Mouse (Mus musculus) stomach, embryonic 14.5 days (tissue): ENCODE results near the gene Bicdl1. TPM values are rescaled to one million over a fixed set of nuclear protein-coding genes. Genes with fewer than 3 reads are reported as not detected.

ENCODE experiments used
- ATAC-seq: fragments of 200-750 bp; cut with Nextera tagmentation; 2 replicates; pipeline ENCODE4 v1.8.0; 2017; ENCODE audit warnings: low read depth, moderate TSS enrichment; ENCODE audit not compliant: insufficient number of reproducible peaks, insufficient read depth, low FRiP score
- H3K27ac ChIP-seq: fragments of 300-500 bp; sonication (generic); 2 replicates; pipeline ENCODE4 v1.5.1; 2014; ENCODE audit warnings: mild to moderate bottlenecking, low read length, moderate library complexity, mixed read lengths
- H3K27me3 ChIP-seq: fragments of 300-500 bp; sonication (generic); 2 replicates; pipeline ENCODE4 v1.6.1; 2014; ENCODE audit warnings: low read length, control low read depth, mixed read lengths; ENCODE audit not compliant: control insufficient read depth, insufficient read depth
- H3K36me3 ChIP-seq: fragments of 300-500 bp; sonication (generic); 2 replicates; pipeline ENCODE4 v1.6.1; 2014; ENCODE audit warnings: mild to moderate bottlenecking, control low read depth, low read length, moderate library complexity, mixed read lengths; ENCODE audit not compliant: control insufficient read depth, insufficient read depth
- H3K4me1 ChIP-seq: fragments of 300-500 bp; sonication (generic); 2 replicates; pipeline ENCODE4 v1.6.1; 2014; ENCODE audit warnings: low read length, control low read depth, mixed read lengths; ENCODE audit not compliant: control insufficient read depth, insufficient read depth
- H3K4me2 ChIP-seq: fragments of 300-500 bp; sonication (generic); replicated peaks from 2 replicates; pipeline ENCODE4 v1.6.1; 2014; ENCODE audit warnings: low read depth, low read length, control low read depth
- H3K4me3 ChIP-seq: fragments of 300-500 bp; sonication (generic); 2 replicates; pipeline ENCODE4 v1.5.1; 2014; ENCODE audit warnings: low read depth, low read length, control low read depth
- H3K9ac ChIP-seq: fragments of 300-500 bp; sonication (generic); replicated peaks from 2 replicates; pipeline ENCODE4 v1.6.1; 2014; ENCODE audit warnings: low read depth, mild to moderate bottlenecking, control low read depth, low read length, moderate library complexity, mixed read lengths
- H3K9me3 ChIP-seq: fragments of 300-500 bp; sonication (generic); 2 replicates; pipeline ENCODE4 v1.6.1; 2016; ENCODE audit warnings: low read depth, low read length, control low read depth; ENCODE audit not compliant: control insufficient read depth
- WGBS: fragments of 180-500 bp; shearing (Covaris S2); extraction: QIAGEN DNeasy Blood & Tissue Kit; methylation state at CpG from one replicate; pipeline ENCODE4 v1.1.7; 2014; 5-methylcytosine and 5-hydroxymethylcytosine counted together
- polyA plus RNA-seq: library from polyadenylated mRNA; unstranded; fragments of >200 nt; fragmentation: Nextera tagmentation; extraction: Ambion mirVana; gene quantifications from 2 replicates; pipeline ENCODE4 v1.2.1, GENCODE M21; 2014

Gene Bicdl1
- polyA plus RNA-seq, 1 experiment from 2014 or later: 11.6 TPM

GRCm38 (mm10) chr5:115671846-115672245, 59.6 kb downstream of the Bicdl1 start:
- H3K27ac ChIP-seq: no peak overlapping the region
- WGBS: 75% methylated on average over 8 of the region's 8 CpGs
- no peaks in the 10 kb centered on the region for H3K27me3 ChIP-seq
- no peak overlapping the region for H3K4me2 ChIP-seq
- H3K9ac ChIP-seq: no peak overlapping the region
- H3K4me3 ChIP-seq: no peak overlapping the region
- no peaks in the 10 kb centered on the region for H3K9me3 ChIP-seq
- no peak for ATAC-seq
- no peaks in the 10 kb centered on the region for H3K36me3 ChIP-seq
- no peaks in the 10 kb centered on the region for H3K4me1 ChIP-seq

DNA sequence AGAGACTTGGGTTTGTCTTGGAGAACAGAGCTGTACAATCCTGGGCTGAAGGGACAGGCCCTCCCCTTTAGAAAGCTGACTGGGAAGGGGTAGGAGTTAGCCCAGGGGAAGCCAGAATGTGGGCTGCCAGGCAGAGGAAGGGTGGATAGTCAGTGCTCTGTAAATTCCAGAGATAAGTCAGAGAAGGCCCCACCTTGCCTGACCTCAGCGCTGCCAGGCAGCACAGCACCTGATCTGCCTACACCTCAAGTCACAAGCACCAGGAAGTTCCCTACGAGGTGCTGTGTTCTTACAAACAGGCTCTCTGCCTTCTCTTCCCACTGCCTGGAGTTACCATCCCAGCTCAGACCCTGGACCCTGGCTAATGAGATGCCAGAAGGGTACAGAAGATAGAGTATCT, 61.0 kb downstream of the Bicdl1 start:
- Histone ChIP-seq H3K4me3 (no peak overlapping the region), H3K4me2 (no peak overlapping the region), H3K27me3 (no peaks in the 10 kb centered on the region), H3K36me3 (no peaks in the 10 kb centered on the region), H3K9me3 (no peaks in the 10 kb centered on the region), H3K27ac (no peak overlapping the region), H3K9ac (no peak overlapping the region), H3K4me1 (no peaks in the 10 kb centered on the region)
- no peak for ATAC-seq
- 50% methylated on average over 2 of the region's 2 CpGs for WGBS

GRCm38 (mm10) chr5:115669974-115670373, 61.4 kb downstream of the Bicdl1 start:
- 84% methylated on average over 11 of the region's 11 CpGs for WGBS

DNA sequence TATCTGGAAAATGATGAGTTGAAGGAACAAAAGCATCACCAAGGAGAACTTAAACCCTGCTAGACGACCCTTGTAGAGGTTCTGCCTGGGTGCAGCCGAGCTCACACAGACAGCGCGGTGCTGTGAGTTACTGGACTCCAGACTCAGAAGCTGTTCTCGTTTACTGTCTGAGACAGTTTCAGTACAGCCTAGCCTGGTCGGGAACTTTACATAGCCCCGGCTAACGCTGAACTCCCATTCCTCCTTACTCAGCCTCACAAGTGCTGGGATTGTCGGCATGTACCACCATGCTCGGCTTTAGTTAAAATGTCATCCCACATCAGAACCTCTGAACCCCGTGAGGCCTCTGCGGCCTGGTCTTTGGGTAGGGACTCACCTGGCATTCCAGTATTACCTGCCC, 62.4 kb downstream of the Bicdl1 start:
- Histone ChIP-seq H3K4me2 (no peak overlapping the region), H3K4me3 (no peak overlapping the region), H3K27ac (no peak overlapping the region), H3K9me3 (no peaks in the 10 kb centered on the region), H3K27me3 (no peaks in the 10 kb centered on the region), H3K36me3 (no peaks in the 10 kb centered on the region), H3K9ac (no peak overlapping the region), H3K4me1 (no peaks in the 10 kb centered on the region)
- WGBS: 87% methylated on average over 12 of the region's 12 CpGs
- ATAC-seq: no peak

More at GRCm38 (mm10) chr5:115669974-115670373, 61.4 kb downstream of the Bicdl1 start:
- Histone ChIP-seq H3K9ac (no peak overlapping the region), H3K27me3 (no peaks in the 10 kb centered on the region), H3K4me3 (no peak overlapping the region), H3K4me2 (no peak overlapping the region), H3K9me3 (no peaks in the 10 kb centered on the region), H3K36me3 (no peaks in the 10 kb centered on the region), H3K27ac (no peak overlapping the region), H3K4me1 (no peaks in the 10 kb centered on the region)
- ATAC-seq: no peak

GRCm38 (mm10) chr5:115667894-115668293, 63.5 kb downstream of the Bicdl1 start:
- 11% methylated on average over 7 of the region's 7 CpGs for WGBS
- H3K4me1 ChIP-seq: no peaks in the 10 kb centered on the region
- no peak for ATAC-seq

DNA sequence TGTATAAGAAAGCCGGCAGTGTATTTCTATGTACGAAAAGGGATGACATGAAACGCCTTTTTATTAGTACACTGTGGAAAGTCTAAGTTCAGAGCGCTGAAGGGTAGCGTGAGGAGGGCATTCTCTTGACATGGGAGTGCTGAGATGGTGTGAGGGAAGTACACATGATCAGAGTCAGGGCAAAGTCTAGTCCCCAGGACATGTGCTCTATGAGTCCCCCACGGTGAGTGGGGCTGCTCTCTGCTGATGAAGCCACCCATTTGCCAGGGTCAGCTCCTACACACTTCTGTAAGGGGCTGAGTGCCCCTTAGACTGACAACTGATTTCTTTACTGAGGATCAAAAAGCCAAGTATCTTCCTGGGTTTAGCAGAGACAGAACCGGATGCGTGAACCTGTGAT, 64.2 kb downstream of the Bicdl1 start:
- H3K9ac ChIP-seq: no peak overlapping the region
- no peak overlapping the region for H3K27ac ChIP-seq
- no peak overlapping the region for H3K4me3 ChIP-seq
- H3K9me3 ChIP-seq: no peaks in the 10 kb centered on the region
- 77% methylated on average over 8 of the region's 8 CpGs for WGBS
- no peaks in the 10 kb centered on the region for H3K4me1 ChIP-seq
- no peak overlapping the region for H3K4me2 ChIP-seq
- H3K27me3 ChIP-seq: no peaks in the 10 kb centered on the region
- ATAC-seq: no peak
- no peaks in the 10 kb centered on the region for H3K36me3 ChIP-seq

More at GRCm38 (mm10) chr5:115667894-115668293, 63.5 kb downstream of the Bicdl1 start:
- H3K9ac ChIP-seq: no peak overlapping the region
- no peak overlapping the region for H3K27ac ChIP-seq
- no peaks in the 10 kb centered on the region for H3K9me3 ChIP-seq
- no peaks in the 10 kb centered on the region for H3K36me3 ChIP-seq
- H3K4me2 ChIP-seq: no peak overlapping the region
- no peak overlapping the region for H3K4me3 ChIP-seq
- no peaks in the 10 kb centered on the region for H3K27me3 ChIP-seq

- ATAC-seq: no peak
- H3K4me2 ChIP-seq: no peak overlapping the region
- H3K4me1 ChIP-seq: no peaks in the 10 kb centered on the region
- H3K9me3 ChIP-seq: no peaks in the 10 kb centered on the region
- no peaks in the 10 kb centered on the region for H3K36me3 ChIP-seq
- H3K27ac ChIP-seq: no peak overlapping the region
- 65% methylated on average over 8 of the region's 8 CpGs for WGBS
- H3K9ac ChIP-seq: no peak overlapping the region
- H3K27me3 ChIP-seq: no peaks in the 10 kb centered on the region
- H3K4me3 ChIP-seq: no peak overlapping the region
These were observed 64.9 kb downstream of the Bicdl1 start for GRCm38 (mm10) chr5:115666366-115667065.

DNA sequence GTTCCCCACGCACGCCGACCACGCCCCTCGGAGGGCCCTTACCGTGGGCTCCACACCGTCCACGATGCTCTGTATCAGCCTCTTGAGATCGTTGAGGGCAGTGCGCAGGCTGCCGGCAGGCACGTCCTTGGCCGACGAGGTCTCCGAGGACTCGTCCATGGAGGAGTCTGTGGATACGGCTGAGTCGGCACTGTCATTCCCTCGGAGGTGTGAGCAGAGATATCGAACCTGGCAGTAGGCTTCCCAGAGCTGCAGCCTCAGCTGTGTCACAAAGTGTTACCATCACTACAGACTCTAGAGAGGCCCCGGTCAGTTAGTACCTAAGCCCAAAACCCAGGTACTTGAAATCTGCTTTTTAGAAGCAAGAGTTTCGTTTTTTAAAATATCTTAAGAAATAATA, 68.8 kb downstream of the Bicdl1 start:
- H3K27me3 ChIP-seq: no peaks in the 10 kb centered on the region
- 81% methylated on average over 22 of the region's 22 CpGs for WGBS
- no peaks in the 10 kb centered on the region for H3K9me3 ChIP-seq
- no peak overlapping the region for H3K9ac ChIP-seq
- no peak for ATAC-seq
- H3K4me3 ChIP-seq: no peak overlapping the region
- no peak overlapping the region for H3K4me2 ChIP-seq
- H3K36me3 ChIP-seq: no peaks in the 10 kb centered on the region
- no peaks in the 10 kb centered on the region for H3K4me1 ChIP-seq
- no peak overlapping the region for H3K27ac ChIP-seq

- H3K4me2 ChIP-seq: no peak overlapping the region
- WGBS: 80% methylated on average over 6 of the region's 6 CpGs
- H3K36me3 ChIP-seq: no peaks in the 10 kb centered on the region
- H3K9me3 ChIP-seq: no peaks in the 10 kb centered on the region
- no peak overlapping the region for H3K4me3 ChIP-seq
- H3K27me3 ChIP-seq: no peaks in the 10 kb centered on the region
- no peak overlapping the region for H3K27ac ChIP-seq
- ATAC-seq: no peak
- no peak overlapping the region for H3K9ac ChIP-seq
- no peaks in the 10 kb centered on the region for H3K4me1 ChIP-seq
These were observed 73.1 kb downstream of the Bicdl1 start for GRCm38 (mm10) chr5:115658352-115658751.
